Mouse (Mus musculus) spleen, adult 2 months (tissue): ENCODE data around the gene Cdca7l.

Experiments
- CTCF ChIP-seq: fragments of 200-500 bp; IDR thresholded peaks from 2 replicates; pipeline ENCODE4 v1.5.1; 2011; ENCODE audit warnings: mild to moderate bottlenecking, inconsistent platforms; ENCODE audit not compliant: insufficient read depth, insufficient read length, insufficient replicate concordance; ENCODE audit errors: extremely low read depth
- POLR2A ChIP-seq: fragments of 200-500 bp; IDR thresholded peaks from 2 replicates; pipeline ENCODE4 v1.6.1; 2011; ENCODE audit warnings: low read depth, low read length, inconsistent platforms

DNA sequence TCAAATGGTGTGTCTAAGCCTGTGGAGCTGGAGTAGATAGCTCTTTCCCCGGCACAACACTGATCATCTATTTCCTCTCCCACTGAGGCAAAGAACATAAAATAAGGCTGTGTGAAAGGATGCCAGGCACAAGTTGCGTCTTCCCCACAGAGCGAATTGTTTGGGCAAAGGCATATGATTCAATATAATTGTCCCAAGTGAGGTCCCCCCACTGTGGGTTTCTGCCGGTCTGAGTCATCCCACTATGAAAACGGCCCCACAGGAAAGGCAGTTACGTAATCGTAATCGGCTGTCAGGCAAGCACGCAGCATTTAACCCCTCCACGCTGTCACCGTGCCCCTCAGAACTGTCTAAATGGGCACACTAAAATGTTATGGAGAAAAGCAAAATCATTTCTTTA lies 6.0 kb downstream of the Cdca7l start:
- TF ChIP-seq CTCF (no peak), POLR2A (no peak)
